Mouse (Mus musculus) liver, embryonic 14 days (tissue): ENCODE measurements around the gene Zfp281. TPM values are rescaled to one million over a fixed set of nuclear protein-coding genes. Genes with fewer than 3 reads are reported as not detected.

Source experiments
- polyA plus RNA-seq: library from polyadenylated mRNA; depleted of rRNA; stranded (reverse); fragments of >200 nt; gene quantifications from 2 replicates; pipeline ENCODE4 v1.2.3, GENCODE M21; 2012; rRNA removed

The Zfp281 gene
- polyA plus RNA-seq: 2.9 and 3.6 TPM in 2 replicates

GRCm38 (mm10) chr1:136624146-136625018 lies at the start of gene Zfp281:
TSS of gene Zfp281 (plus strand) at chr1:136624901.

Other genes with a start within 250 kb of the Zfp281 start
- 4.0 TPM in 2 replicates for gene Ddx59, start 209.6 kb upstream of the Zfp281 start, polyA plus RNA-seq
- gene Kif14, start 158.6 kb upstream of the Zfp281 start, polyA plus RNA-seq: 5.2 and 5.7 TPM in 2 replicates